Mouse (Mus musculus): ENCODE results near the gene Agap3.

Gene Agap3

DNA sequence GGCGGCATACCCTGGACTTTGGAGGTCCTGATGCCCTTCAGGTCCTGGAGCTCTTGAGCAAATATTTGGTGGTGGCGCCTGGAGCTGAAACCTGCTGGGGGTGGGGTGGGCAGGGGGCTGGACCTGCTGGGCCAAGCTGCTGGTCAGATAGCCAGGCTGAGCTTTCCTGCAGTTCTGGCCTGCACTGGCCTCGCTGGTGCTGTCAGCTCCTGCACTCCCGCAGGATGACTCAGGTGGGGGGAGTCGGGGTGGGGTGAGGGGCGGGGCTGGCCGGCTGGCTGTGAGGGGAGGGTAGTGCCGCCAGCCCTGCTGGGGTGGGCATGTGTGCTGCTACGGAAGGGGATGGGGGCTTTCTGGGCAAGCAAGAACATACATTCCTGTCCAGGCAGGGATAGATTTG is 23.4 kb upstream of the Agap3 start:
- DNase-seq (ENCODE audit: low spot score) = no peak

DNA sequence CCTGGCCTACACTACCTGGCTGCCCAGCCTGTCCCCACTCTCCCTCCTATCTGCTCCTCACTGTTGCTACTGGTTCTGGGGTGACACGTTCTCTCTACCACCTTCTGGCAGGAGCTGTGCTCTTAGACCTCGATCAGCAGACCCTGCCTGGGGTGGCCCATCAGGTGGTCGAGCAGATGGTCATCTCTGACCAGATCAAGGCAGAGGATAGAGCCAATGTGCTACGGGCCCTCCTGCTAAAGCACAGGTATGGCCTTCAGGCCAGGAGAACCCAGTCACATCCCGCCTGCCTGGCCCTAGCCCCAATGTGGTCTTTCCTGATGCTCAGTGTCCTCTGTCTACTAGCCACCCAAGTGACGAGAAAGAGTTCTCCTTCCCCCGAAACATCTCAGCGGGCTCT is 18.0 kb upstream of the Agap3 start:
- no peak for DNase-seq (ENCODE audit: low spot score)

DNA sequence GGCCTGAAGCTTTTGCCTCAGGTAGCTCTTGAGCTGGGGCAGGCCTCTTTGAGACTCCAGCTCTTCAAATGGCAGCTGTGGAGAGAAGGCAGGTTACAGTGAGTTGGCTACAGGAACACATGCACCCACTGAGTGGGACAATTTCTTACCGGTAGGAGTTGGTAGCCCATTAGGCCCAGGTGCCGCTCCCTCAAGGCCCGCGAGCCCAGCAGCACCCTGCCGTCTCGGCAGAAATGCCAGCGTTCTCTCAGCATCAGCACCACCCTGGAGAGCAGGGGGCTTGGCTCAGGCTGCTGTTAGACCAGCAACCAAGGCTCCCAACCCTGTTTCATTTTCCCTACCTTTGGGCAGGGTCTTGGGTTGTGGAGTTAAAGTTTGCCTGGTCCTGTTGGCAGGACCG is 10.8 kb upstream of the Agap3 start:
- no peak for DNase-seq (ENCODE audit: low spot score)

DNA sequence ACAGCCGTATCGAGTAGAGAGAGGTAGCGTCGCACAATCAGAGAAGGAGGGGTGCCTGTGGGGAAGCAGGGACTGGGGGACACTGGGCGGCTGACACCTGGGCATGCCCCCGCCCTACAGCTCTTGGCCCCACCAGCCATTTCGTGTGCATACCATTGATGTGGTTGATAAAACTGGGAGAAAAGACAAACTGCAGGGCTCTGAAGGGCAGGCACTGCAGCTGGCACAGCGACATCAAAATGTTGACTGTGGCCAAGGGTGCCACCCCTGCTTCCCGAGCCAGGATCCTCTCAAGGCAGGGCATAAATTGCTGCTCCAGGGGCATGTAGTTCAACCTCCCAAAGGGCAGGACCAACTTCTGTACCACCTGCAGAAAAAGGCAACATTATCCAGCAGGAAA is 9.9 kb upstream of the Agap3 start:
- DNase-seq (ENCODE audit: low spot score) = no peak

DNA sequence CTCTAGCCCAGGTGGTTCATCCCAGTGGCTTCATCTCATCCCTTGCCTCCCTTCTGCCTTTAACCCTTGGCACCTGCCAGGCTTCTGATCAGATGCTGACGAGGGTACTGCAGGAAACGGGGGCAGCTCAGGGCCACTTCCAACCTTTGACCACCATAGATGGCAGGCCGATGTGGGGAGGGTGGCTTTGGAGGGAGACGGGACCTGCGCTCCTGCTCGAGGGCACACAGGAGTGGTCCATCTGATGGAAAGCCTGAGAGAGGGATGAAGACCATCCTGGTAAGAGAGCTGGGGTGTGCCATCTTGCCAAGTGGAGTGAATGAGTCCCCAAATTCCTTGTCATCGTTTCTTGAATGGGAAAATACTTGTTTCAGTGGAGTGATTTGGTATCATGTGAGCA is 8.8 kb upstream of the Agap3 start:
- DNase-seq (ENCODE audit: low spot score) = no peak

DNA sequence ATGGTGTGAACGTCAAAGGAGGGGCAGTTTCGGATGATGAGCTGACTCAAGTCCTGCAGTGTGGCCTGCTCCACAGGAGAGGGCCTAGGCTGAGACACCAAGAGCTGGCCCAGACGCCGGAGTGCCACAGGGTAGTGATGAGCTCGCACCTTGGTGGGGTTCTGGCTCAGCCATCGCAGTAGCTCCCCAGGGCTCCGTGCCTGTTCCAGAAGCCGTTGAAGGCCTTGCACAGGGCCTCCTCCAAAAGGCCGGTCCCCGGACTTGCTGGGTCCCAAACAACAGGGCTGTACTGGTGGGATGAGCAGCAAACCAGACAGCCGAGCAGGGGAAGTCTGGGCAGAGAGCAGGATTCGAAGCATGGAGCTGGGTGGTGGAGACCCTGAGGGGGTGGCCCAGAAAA is 8.1 kb upstream of the Agap3 start:
- no peak for DNase-seq (ENCODE audit: low spot score)

DNA sequence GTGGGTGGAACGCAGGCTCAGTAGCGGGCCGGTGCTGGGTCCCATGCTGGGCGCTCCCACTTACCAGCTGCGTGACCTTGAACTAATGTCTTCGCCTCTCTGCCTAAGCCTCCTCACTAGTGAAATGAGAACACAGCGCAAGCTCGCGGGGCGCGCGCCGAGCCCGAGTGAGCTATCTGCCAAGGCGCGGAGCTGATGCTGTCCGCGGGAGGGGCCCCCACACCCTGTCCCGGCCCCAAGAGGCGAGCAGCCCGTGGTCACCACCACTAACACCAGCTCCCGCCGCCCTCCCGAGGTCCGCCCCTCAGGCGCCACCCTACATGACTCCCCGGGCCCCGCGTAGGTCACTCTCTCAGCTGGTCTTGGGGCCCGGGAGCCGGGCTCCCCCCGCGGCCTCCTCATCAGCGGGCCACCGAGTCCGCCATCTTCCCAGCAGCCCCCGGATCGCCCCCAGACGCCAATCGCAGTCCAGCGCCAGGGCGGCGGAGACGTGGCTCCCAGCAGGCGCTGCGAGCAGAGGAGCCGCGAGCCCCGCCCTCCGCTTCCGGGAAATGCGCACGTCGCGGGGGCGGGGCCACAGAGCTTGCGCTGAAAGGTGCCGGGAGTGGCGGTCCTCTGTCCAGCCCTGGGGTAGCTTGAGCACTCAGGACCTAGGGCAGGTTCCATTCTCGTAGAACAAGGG is 7.1 kb upstream of the Agap3 start, which contains the start of gene Fastk:
Gene Fastk, minus strand, starts transcription at position 542 of the 682 bp plus-strand sequence.
- DNase-seq (ENCODE audit: low spot score) = peak; percentile 89

DNA sequence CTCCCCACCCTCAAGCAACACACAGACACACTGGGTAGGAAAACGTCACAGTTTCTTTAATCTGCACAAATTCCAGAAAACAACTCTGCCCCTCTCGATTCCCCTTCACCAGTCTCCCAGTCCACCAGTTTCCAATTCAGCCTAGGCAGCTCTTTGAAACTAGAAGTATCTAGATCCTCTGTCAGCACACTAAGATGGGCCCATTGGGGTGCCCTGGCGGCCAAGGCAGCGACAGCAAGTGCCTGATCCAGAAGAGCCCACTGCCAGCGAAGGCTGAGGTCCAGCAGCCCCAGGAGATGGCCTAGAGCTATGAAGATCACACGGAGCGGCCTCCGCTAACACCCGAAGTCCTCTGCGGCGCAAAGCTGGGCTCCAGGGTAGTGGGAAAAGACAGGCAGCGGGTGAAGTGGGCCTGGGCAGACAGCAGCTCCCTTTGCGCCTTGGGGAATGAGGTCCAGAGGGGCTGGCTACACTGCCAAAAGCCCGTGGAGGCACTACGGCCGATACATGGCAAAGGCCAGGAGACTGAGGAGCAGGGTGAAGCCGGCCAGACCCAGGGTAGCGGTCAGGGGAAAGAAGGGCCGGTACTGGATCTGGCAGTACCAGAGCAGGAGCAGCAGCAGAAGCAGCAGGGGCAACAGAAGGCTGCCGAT is 6.4 kb upstream of the Agap3 start:
- DNase-seq (ENCODE audit: low spot score) = no peak

DNA sequence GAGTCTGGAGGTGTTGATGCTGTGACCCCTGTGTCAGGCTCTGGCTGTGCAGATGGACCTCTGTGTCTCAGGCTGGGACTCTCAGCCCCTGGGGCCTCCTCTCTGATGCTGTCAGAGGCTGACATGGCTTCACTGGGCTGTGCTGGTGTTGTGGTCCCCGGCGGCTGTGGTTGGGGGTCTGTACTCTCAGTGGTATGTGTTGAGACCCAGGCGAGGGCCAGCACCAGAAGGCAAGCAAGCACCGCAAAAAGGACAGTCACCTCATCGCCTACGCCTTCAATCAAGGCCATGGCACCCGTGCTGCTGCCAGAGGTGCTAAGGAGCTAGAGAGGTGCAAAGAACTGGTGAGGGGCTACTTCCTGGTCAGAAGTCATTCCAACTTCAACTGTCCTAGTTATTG is 5.3 kb upstream of the Agap3 start:
- no peak for DNase-seq (ENCODE audit: low spot score)

DNA sequence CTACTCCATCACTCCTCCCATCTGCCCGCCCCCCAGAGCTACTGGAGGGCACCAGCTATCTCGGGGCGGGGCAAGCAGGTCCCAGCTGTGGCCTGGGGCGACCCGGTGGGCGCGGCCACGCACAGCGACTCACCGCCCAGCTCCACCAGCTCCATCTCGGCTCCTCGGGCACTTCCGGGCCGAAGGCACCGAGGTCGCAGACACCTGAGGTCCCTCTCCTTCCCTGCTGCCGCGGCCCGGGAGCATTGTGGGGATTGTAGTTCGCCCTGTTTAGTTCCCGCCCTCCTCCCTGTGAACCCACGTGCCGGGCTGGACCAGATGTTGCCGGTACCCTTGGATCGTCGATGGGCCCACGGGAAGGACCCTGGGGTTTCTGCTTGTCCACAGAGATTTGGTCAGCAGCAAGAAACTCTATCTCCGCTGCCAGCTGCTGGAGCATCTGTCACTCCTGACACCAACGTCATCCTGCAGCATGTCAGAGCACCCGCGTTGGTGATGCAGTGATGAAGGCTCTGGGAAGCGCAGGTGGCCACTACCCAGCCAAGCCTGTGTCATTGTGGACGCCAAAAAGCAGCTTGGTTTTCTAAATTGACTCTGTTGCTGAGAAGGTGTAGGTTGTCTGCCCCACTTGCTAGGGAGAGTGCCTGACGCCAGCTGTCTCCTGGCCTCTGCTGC is 4.2 kb upstream of the Agap3 start, which contains the start of gene Tmub1:
Gene Tmub1, minus strand, starts transcription at position 231 of the 675 bp plus-strand sequence.
- peak; percentile 85 for DNase-seq (ENCODE audit: low spot score)

DNA sequence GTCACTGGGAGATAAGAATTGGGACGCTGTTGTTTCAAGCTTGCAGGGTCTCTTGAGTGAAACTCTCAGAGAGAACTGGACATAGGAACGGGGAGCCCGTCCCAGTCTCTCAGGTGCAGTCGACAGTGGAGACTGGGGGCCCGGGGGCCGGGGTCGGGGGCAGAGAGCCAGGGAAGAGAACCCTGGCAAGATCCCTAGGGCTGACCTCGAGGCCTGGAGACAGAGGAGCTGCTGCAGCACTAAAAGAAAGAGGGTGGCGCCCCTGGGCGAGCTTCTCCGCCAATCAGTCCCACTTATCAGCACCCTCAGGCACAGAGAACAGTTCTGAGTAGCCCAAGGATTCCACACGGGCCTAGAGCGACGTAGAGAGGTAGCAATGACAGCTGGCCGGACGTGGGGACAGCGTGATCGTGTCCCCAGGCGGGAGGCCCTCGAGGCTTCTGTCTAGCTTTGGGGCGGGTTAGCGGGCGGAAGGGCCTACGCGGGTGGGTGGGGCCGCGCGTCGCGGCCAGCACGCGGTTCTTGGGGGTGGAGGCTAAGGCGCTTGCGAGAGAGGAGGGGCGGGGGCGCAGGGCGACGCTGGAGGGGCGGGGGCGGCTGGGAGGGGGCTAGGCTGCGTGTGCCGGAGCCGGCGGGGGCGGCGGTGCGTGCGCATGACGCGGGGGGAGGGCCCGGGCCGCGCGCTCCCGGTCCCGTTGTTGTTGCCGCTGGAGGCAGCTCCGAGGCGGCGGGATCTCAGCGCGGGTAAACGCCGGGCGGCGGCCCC is 530 bp upstream of the Agap3 start:
- DNase-seq (ENCODE audit: low spot score) = peak; percentile 80

DNA sequence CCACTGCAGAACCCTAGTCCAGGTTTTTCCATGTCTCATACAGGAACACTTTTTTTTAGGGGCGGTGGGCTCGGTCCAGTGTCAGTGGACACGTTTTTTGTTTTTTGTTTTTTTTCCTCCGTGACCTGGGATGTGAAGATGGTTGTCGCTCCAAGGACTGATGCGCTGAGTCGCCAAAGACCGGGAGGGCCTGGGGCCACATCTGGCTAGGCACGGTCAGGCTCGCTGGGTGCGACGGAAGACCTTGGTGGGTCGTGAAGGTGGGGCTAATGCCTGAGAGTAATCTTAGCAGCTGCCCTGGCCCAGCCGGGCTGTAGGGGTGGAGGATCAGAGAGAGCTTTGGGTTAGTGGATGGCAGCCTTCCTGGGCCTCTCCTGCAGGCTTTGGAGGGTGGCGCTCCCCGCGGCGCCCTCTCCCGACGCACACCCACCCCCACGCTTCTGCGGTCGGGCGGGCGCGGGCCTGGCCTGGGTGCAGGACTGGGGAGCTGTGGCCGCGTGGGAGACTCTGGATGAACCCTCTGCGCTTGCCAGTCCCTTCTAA is 785 bp downstream of the Agap3 start:
- DNase-seq (ENCODE audit: low spot score) = peak; percentile 11

DNA sequence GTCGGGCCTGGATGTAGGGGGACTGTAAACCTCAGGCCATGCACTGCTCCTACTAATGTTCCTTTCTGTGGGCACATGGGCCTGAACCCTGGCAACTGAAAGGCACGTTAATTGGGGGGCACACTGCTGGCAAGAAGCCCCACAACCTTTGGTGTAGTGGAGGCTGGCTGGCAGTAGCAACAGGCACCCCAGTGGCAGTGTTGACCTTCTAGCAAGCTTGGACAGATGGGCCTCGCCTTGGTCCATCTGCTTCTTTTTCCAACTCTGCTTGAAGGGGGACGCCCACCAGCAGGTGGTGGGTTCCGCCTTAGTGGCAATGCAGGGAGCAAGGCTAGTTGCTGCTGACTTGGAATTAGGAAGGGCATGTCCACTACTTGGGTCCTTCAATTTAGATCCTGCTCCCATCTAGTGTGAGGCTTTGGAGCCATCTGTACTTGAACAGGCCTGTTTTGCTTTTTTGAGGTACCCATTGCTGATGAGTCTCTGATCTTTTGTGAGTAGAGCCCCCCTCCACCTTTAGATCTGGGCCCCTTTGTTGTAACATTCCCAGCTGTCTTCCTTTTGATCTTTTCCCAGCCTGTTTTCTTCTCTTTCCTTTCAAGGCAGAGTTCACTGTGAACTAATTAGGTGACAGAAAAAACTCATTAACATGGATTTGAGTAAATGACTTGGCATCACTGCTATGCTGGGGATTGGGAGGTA is 1.5 kb downstream of the Agap3 start:
- DNase-seq (ENCODE audit: low spot score) = no peak

DNA sequence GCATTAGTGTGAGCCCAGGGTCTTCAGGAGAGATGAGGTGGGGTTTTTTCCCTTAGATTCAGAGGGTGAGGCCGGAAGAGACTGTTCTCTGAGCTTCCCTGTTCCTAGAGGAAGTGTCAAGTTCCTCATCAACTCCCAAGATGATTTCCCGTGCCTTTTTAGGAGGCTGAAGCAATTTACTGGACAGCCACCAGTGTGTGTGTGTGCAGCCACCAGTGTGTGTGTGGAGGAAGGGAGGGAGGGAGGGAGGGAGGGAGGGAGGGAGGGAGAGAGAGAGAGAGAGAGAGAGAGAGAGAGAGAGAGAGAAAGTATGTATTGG is 2.0 kb downstream of the Agap3 start:
- no peak for DNase-seq (ENCODE audit: low spot score)

DNA sequence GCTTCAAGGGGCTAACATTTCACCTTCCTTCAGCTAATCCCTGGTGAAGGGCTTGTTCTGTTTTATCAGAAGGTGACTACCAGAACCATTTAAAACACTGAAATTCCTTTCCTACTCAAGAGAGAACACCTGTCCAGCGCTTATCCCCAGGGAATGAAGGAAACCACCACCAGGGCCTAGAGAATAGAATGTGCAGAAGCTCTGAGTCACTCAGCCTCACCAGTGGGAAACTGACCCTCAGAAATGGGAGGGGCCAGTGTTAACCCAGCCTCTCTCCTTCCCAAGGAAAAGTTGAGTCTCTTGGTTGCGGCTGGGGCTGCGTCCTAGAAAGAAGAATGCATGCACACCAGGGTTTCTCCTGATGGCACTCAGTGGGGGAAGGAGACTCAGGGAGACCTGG is 3.1 kb downstream of the Agap3 start:
- DNase-seq (ENCODE audit: low spot score) = no peak

DNA sequence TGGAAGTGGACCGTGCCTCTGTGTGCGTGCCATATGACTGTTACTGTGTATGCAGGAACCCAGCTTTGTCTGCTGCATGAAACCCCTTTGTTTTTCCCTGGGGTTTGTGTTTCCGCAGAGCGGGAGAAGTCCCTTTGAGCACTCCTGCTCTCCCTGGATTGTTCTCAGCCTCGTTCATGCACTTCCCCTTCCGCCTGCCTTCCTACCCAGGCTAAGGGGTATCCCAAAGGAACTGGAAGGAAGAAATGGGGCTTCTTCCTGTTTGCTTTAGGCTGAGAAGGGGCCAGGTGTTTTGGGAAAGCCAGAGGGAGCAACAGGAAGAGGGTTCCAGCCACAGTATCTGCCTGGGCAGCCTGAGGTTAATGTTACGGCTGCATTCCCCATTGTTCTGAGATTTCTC is 3.6 kb downstream of the Agap3 start:
- no peak for DNase-seq (ENCODE audit: low spot score)

DNA sequence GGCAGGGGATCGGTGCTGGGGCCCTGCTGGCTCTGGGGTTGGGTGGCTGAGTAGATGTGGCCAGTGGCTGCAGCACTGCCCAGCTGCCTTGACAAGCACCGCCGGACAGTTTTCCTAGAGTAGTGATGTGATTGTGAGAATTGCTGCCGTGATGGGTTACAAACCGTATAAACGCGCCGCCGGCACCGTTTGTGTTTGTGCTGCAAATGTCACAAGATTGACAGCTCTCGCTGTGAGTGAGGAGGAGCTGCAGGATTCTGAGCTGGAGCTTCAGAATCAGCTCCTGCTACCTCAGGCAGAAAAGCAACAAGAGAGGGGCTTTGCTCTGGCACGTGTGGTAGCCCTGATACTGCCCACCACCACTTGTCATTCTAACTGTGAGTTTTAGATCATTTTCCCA is 14.8 kb downstream of the Agap3 start:
- no peak for DNase-seq (ENCODE audit: low spot score)

DNA sequence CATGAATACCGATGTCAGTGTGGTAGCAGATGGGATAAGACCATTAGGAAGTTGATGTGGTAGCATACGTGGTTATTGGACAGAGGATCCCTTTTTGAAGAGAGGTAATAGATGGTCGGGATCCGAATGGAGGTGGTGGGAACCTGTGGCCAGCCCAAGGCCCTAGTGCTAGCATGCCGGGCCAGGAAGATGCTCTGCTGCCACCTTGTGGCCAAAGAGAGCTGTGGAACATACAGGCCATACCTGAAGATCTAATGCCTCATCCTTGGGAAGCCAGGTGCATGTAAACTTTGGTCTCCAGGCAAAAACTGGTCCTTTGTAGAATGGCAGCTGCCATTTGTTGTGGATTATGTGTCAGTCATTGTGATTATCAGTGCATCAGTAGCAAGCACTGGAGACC is 18.6 kb downstream of the Agap3 start:
- peak; percentile 68 for DNase-seq (ENCODE audit: low spot score)

DNA sequence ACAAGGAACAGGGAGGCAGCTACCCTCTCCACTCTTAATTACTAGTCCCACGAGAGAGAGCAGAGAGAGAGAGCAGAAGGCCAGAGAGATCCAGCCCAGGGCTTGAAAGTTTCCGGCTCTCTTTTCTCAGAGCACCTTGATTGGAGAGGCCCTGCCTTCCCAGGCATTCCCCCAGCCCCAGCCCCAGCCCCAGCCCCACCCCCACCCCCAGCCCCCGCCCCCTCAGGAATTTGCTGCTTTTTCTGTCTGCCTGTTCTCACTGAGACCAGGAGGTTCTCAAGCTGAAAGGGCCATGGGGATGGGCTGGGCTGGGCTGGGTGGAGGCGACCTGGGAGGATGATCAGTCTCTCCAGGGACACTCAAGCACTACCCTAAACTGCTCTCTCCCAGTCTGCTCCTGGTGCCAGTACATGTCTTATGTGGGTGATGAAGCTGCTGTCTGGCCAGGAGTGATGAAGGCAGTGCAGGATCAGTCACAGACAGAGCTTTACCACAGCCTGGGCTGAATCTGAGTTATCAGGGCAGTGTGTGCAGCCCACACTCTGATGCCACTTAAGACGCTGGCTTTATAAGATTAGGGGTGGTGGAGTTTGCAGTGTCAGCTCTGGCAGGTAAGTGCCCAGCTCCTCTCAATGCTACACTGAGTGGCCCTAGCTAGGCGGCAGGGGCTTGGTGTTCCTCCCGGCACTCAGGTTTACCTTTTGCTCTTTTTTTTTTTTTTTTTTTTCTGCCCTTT is 21.1 kb downstream of the Agap3 start:
- DNase-seq (ENCODE audit: low spot score) = no peak

DNA sequence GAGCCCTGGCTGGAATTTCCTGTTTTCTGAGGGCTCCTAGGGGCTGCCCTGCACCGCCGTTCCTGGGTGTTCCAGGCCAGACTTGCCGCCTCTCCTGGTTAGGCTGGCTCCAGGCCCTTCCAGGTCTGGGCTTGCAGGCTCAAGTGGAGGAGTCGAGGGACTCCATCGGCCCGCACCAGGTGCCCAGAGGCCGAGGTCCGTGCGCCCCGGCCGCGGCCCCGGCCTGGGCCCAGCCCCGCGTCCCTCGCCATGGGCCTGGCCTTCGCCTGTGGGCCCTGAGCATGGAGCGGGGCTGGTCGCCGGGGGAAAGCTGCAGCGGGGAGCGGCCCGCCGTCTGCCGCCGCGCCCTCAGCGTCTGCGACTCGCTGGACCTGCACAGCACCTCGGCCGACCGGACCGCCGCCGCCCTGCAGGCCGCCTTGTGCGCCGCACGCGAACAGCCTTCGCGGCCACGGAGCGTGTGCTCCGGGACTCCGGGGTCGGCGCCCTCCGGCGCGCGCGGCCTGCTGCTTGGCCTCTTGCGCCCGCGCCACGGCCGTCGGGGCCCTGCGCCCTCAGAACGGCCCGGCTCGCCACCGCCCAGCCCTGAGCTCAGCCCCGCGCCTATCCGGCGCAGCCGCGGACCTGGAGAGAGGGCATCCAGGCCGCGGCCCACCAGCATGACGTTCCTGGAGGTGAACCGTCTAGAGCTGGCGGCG is 22.2 kb downstream of the Agap3 start:
- DNase-seq (ENCODE audit: low spot score) = no peak
